Mouse (Mus musculus) left cerebral cortex, adult 8-10 months (tissue): ENCODE measurements around the gene 4933411K16Rik. TPM values are rescaled to one million over a fixed set of nuclear protein-coding genes. Genes with fewer than 3 reads are reported as not detected.

Experiments used
- DNase-seq, 2 experiments: peaks; one replicate each; pipeline ENCODE4 v3.0.0; 2022; ENCODE audit warnings: low spot score in 2 of 2
- total RNA-seq, 4 experiments: library from RNA; stranded (reverse); gene quantifications; 2 replicates each; pipeline ENCODE4 v1.2.4; 2022

The 4933411K16Rik gene
- total RNA-seq, 4 experiments from 2014 or later: 0.36 to 1.2 (median 0.84) TPM

GRCm38 (mm10) chr19:42035456-42036248, 16.4 kb upstream of the 4933411K16Rik start, which contains the start of gene Ankrd2:
Gene Ankrd2, plus strand, starts transcription at chr19:42036000.
- peak; percentile 62 to 73 for DNase-seq

DNA sequence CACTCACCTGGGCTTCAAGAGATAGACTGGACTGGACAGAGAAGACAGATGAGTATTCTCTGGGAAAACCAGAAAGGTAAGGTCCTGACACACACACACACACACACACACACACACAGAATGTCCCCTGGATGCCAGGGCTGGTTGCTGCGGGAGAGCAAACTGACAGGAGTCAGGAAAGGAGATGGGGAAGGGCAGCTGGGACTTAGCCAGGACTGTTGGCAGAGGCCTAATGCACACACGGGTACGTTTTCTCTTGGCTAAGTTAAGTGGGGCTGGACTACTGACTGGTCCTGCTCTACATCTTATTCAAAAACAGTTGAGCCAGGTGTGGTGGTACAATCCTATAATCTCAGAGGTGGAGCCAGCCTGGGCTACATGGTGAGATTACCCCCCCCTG, 15.7 kb upstream of the 4933411K16Rik start:
- DNase-seq: no peak

DNA sequence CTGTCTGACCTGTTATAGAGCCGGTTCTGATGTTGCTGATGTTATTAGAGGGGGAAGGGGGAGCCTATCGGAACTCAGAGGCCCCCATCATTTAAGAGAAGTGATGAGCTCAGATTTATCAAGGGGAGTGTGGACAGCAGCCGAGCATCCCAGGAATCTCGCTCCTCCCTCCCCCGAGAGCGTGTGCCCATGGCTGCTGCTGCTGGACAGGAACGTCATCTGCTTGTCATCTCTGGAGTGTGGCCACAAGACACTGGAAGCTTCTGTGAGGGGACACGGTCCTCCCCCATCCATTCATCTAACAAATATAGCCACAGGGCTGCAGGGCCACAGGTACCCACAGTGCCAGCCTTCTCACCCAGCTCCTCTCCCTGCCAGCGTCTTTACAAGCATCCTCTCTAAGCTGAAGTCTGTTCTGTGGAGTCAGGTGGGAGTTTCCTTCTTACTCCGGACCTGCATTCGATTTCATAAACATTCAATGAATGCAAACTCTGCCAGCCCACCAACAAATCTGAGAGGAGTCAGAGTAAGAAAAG, 14.8 kb upstream of the 4933411K16Rik start:
- DNase-seq: no peak

DNA sequence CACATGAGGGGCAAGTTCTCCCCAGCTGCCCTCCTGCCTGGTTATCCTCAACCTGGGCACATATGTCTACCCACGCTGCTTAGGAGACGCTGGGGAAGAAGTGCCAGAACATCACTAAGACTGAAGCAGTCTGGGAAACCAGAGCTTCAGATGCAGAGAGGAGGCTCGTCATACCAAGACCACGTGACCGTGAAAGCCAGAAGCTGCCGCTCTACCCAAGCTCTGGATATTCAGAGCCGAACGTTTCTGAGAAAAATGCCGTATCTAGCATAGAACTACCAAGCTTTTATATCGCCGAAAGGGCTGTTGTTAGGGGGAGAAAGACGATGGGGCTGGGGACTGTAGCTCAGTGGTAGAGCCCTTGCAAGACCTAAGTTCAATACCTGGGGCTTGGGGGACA, 13.7 kb upstream of the 4933411K16Rik start:
- no peak for DNase-seq

DNA sequence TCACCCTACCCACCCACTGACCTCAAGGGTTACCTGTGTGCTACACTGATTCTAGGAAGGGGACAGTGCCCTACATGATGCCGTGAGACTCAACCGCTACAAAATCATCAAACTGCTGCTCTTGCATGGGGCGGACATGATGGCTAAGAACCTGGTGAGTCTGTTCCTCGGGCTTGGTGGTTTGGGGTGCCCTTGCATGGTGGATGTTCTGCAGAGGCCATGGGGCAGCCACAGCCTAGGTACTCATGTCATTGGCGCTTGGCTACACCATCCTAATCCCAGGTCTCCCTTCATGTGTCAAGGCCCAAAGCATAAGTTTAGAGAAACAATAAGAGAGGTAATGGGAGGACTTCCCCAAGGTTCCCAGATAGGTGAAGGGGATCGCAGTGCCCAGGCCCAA, 8.1 kb upstream of the 4933411K16Rik start:
- DNase-seq: no peak

GRCm38 (mm10) chr19:42045269-42046102, 6.6 kb upstream of the 4933411K16Rik start, which contains the start of gene Hoga1:
Gene Hoga1, plus strand, starts transcription at chr19:42045610.
- peak in 1 of 2 experiments; percentile 38 for DNase-seq

GRCm38 (mm10) chr19:42050251-42050650, 1.8 kb upstream of the 4933411K16Rik start:
- no peak for DNase-seq

GRCm38 (mm10) chr19:42051351-42051750, 697 bp upstream of the 4933411K16Rik start:
- no peak for DNase-seq

- DNase-seq: no peak
Measured at GRCm38 (mm10) chr19:42054255-42054654, 2.2 kb downstream of the 4933411K16Rik start.

DNA sequence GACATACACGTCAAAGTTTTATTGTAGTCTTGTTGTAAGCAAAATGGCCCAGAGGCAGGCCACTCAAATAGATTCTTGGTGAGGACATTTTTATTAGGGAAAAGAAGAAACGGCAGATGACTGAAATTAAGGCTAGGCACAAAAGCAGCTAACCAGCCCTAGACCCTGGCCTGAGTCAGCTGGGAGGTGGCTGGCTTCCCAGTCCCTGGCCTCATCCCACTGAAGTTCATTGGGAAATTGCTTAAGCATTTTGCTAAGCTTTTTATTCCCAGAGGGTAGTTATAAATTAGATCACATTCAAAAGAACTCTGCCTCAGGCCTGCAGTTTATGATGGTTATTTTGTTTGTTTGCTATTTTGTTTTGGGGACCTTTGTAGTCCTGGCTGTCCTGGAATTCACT, 3.8 kb downstream of the 4933411K16Rik start:
- no peak for DNase-seq

- no peak for DNase-seq
Measured at GRCm38 (mm10) chr19:42056719-42057409, 4.8 kb downstream of the 4933411K16Rik start.

DNA sequence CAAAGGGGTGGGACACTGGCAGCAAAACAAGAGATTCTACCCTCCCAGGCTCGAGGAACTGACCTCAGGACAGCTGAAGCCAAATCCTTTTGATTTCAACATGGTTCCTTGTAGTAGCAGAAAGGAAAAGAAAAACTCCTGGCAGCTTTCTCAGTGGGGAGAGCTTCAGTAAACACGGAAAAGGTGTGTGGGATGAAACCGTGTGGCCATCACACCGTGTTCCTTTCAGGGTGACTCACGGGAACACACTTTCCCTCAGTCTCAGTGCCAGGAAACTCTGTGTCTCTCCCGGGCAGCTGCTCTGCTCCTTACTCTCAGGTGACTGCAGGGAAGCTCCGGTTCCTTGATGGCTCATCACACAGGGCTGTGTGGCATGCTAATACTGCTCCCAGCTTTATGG, 6.4 kb downstream of the 4933411K16Rik start:
- DNase-seq: no peak

DNA sequence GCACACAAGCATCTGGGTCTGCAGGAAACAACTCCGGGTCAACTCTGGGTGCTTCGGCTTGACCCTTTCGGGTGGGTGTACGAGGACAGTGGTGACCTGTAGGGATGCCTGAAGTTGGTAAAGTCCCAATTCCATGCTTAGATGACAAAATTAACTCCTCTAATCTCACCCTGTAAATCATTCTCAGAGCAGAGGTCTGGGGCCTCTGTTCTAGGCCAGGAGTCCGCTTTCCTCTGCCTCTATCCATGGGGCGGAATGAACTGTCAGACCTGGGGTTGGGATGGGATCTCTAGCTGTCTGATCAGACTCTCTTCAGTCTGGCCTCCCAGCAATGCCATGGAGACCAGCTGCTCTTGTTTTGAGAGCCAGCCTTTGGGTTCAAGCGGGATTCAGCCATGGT, 9.4 kb downstream of the 4933411K16Rik start:
- DNase-seq: no peak

DNA sequence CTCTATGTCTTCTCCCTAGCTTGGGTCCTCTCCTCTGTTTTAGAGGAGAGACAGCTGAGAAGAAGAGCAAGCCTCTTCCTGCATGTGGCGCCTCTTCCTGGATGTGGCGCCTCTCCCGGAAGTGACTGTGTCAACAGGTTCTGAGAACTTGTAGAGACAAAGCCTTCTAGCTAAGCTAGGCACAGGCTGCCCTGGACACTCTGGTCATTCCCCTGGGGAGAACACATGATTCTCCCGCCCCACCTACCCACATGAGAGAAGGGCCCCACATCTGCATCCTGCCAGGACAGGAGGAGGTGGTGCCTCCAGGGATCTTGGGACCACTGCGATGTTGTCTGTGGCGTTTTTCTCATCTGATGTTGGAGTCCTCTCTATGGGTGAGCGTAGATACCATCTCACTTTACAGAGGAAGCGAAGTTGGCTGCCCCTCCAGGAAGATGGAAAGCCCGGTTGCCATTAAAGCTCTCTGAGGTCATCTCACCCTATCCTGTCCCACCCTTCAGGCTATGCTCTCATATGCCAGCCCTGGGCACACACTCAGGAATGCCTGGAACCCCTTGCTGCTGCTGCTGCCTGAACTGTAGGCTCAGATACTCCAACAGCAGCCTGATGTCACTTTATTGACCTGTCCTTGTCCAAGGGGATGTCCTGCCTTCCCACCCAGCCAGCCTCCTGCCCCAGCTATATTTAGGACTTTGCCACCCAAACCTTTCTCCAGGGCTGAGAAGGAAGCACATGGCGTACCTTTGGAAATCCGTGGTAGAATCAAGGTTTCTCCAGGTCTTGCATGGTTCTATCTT, 16.6 kb downstream of the 4933411K16Rik start:
- DNase-seq: no peak

GRCm38 (mm10) chr19:42069241-42069525, 17.1 kb downstream of the 4933411K16Rik start:
- DNase-seq: no peak

- DNase-seq: no peak
Measured at GRCm38 (mm10) chr19:42071221-42071620, 19.2 kb downstream of the 4933411K16Rik start.

DNA sequence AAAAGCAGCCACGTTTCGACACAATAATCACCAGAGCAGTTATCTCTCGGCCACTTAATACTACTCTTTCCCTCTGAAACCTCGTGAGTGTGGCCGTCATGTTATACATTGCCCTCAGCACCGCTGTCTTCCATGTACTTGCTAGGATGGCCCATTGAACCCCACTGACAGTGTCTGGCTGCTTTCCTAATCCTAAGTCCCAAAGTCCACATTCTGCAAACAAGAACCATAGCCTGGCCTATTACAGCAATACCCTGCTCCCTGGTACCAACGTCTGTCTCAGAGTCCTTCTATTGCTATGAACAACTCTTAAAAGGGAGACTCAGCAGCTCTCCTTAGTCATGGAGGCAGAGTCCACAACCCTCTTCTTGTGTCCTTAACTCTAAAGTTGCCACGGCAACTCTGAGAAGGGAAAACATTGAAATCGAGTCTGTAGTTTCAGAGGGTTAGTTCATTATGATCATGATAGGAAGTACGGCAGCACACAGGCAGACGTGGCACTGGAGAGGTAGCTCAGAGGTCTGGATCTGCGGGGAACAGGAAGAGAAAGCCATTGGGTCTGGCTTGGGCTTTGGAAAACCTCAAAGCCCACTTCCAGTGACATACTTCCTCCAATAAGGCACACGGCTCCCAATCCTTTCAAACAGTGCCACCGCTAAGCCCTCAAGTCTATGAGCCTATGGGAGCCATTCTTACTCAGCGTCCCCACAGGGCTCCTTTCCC, 20.0 kb downstream of the 4933411K16Rik start:
- no peak for DNase-seq

DNA sequence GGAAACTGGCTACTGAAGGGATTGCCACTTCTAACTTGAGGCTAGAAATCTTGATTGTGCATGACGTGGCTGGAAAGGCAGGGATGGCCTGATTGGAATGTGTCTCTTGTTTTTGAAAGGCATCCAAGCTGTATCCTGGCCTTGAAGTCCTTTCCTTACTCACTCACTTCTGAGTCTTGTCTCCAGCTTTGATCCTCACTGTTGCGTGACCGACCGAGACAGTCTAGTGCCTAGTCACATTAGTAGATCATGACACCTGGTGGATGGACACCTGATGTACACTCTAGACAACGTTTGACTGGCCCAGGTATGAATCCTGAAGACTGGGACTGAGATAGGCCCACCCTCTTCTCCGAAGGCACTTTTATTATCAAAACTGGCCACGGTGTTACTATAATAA, 20.8 kb downstream of the 4933411K16Rik start:
- no peak for DNase-seq

- DNase-seq: no peak
Measured at GRCm38 (mm10) chr19:42075051-42075450, 23.0 kb downstream of the 4933411K16Rik start.

GRCm38 (mm10) chr19:42075992-42076391, 23.9 kb downstream of the 4933411K16Rik start:
- DNase-seq: no peak
